Mouse (Mus musculus) liver, adult 2 months (tissue): ENCODE data around the gene Wfikkn2. TPM values are rescaled to one million over a fixed set of nuclear protein-coding genes. Genes with fewer than 3 reads are reported as not detected.

Experiments
- DNase-seq: peaks from one replicate; pipeline ENCODE4 v3.0.0-alpha.2; 2011; ENCODE audit warnings: low read depth, low spot score; ENCODE audit errors: extremely low read depth
- H3K27ac ChIP-seq: fragments of 200-500 bp; replicated peaks from 2 replicates; pipeline ENCODE4 v1.5.1; 2012; ENCODE audit warnings: low read depth, mild to moderate bottlenecking, control low read depth, inconsistent platforms, low read length; ENCODE audit not compliant: insufficient read depth
- H3K27me3 ChIP-seq: fragments of 200-500 bp; 2 replicates; pipeline ENCODE4 v1.6.1; 2012; ENCODE audit warnings: mild to moderate bottlenecking, moderate library complexity, low read length, inconsistent platforms; ENCODE audit not compliant: control insufficient read depth, insufficient read depth
- H3K36me3 ChIP-seq: fragments of 200-500 bp; 2 replicates; pipeline ENCODE4 v1.6.1; 2012; ENCODE audit warnings: low read length, inconsistent platforms; ENCODE audit not compliant: control insufficient read depth, insufficient read depth
- H3K4me1 ChIP-seq: fragments of 200-500 bp; 2 replicates; pipeline ENCODE4 v1.6.1; 2011; ENCODE audit warnings: low read length; ENCODE audit not compliant: control insufficient read depth, insufficient read depth
- H3K4me3 ChIP-seq: fragments of 200-500 bp; 2 replicates; pipeline ENCODE4 v1.5.1; 2011; ENCODE audit warnings: low read depth, mild to moderate bottlenecking, control low read depth, low read length, moderate library complexity; ENCODE audit not compliant: insufficient read depth
- H3K79me2 ChIP-seq: fragments of 200-500 bp; 2 replicates; pipeline ENCODE4 v1.6.1; 2012; ENCODE audit warnings: inconsistent platforms, mild to moderate bottlenecking, low read length, moderate library complexity; ENCODE audit not compliant: control insufficient read depth, insufficient read depth
- H3K9ac ChIP-seq: fragments of 200-500 bp; 2 replicates; pipeline ENCODE4 v1.6.1; 2012; ENCODE audit warnings: low read depth, mild to moderate bottlenecking, control low read depth, inconsistent platforms, low read length
- CTCF ChIP-seq: fragments of 200-500 bp; IDR thresholded peaks from 2 replicates; pipeline ENCODE4 v1.5.1; 2011; ENCODE audit warnings: low read depth, low read length, control low read depth
- POLR2A ChIP-seq: fragments of 200-500 bp; IDR thresholded peaks from 2 replicates; pipeline ENCODE4 v1.6.1; 2011; ENCODE audit warnings: low read length, control low read depth; ENCODE audit not compliant: insufficient read depth; ENCODE audit errors: extremely low read depth
- WGBS: fragments of 180-500 bp; shearing (Covaris S2); methylation state at CpG from one replicate; pipeline ENCODE4 v1.1.7; 2018; 5-methylcytosine and 5-hydroxymethylcytosine counted together
- polyA plus RNA-seq: library from polyadenylated mRNA; depleted of rRNA; stranded (reverse); fragments of >200 nt; gene quantifications from 2 replicates; pipeline ENCODE4 v1.2.3, GENCODE M21; 2012
- total RNA-seq: library from RNA; depleted of rRNA; stranded (reverse); fragments of >200 nt; gene quantifications from 2 replicates; pipeline ENCODE4 v1.2.3, GENCODE M21; 2014

The Wfikkn2 gene
- total and polyA plus RNA-seq, 2 experiments: under 0.01 to 0.04 TPM

DNA sequence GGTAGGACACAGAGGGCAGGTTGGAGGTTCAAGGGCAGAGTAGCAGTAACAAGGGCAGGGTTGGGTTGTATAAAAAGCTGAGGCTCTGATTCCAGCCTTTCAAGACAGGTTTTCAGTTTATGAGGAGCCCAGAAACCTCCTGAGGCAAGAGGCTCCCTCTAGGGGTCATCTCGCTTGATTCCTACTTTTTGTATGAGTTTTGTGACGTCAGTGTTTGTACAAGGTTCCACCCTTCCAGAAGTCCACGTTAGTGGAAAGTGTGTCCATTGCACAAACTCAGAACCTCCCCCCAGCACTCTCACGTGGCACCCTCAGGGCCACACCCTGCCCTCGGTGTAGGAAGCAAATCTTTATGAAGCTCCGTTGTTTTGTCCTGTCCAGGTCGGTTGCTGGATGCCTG, 19.8 kb downstream of the Wfikkn2 start:
- peak; percentile 28; the same call in 1 of the 2 replicates for TF ChIP-seq CTCF
- TF ChIP-seq POLR2A: no peak
- peak overlapping the region; percentile 30; the same call in 1 of the 2 replicates for H3K27ac ChIP-seq
- no peak overlapping the region for H3K4me3 ChIP-seq
- WGBS: 6% methylated on average over 7 of the region's 7 CpGs
- H3K9ac ChIP-seq: peak overlapping the region; percentile 42; the same call in 1 of the 2 replicates
- no peaks in the 10 kb centered on the region for H3K79me2 ChIP-seq
- H3K27me3 ChIP-seq: no peaks in the 10 kb centered on the region
- no peaks in the 10 kb centered on the region for H3K36me3 ChIP-seq
- peaks cover 4% of the 10 kb centered on the region for H3K4me1 ChIP-seq
- DNase-seq: peak; percentile 94

DNA sequence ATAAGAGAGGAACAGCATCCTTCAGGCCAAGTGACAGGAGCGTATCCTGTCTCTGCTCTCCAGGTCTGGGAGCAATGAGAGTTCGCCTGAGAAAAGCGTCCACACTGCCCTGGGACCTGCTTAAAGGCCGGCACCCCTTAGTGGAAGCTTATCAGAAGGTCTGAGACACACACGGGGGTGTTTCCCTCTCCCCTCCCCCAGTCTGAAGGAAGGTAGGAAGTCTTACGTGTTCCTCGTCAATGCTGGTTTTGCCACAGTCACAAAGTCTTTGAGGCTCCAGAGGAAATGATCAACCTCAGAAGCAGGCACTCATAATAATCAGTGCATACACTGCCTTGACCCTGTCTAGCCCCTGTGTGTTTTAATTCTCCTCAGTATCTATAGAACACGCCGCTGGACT, 22.3 kb downstream of the Wfikkn2 start:
- H3K27ac ChIP-seq: no peak overlapping the region
- no peak overlapping the region for H3K4me3 ChIP-seq
- DNase-seq: no peak
- peaks cover 4% of the 10 kb centered on the region for H3K4me1 ChIP-seq
- H3K9ac ChIP-seq: no peak overlapping the region
- TF ChIP-seq POLR2A: no peak
- TF ChIP-seq CTCF: no peak
- 74% methylated on average over 9 of the region's 9 CpGs for WGBS
- H3K79me2 ChIP-seq: no peaks in the 10 kb centered on the region
- no peaks in the 10 kb centered on the region for H3K36me3 ChIP-seq
- no peaks in the 10 kb centered on the region for H3K27me3 ChIP-seq

DNA sequence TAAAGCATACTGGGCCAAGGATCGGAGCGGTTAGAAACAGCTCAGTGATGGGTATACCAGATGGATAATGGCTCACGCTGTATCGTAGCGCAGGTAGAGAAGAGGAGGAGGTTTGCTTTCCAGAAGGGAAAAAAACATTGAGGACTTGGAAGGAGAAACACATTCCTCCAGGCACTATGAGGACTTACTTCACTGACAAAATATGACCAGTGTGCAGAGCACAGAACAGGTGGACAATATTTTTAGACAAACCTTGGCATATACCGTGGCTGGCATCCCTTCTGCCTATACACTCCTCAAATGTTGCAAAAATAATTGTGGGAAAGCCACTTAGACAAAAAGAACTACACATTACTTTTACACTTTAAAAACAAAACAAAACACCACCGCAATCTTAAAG, 24.5 kb downstream of the Wfikkn2 start:
- Histone ChIP-seq H3K79me2 (no peaks in the 10 kb centered on the region), H3K27ac (no peak overlapping the region), H3K4me3 (no peak overlapping the region), H3K9ac (no peak overlapping the region), H3K4me1 (peaks cover under 1% of the 10 kb centered on the region), H3K27me3 (no peaks in the 10 kb centered on the region), H3K36me3 (no peaks in the 10 kb centered on the region)
- DNase-seq: no peak
- 92% methylated on average over 7 of the region's 7 CpGs for WGBS
- no peak for TF ChIP-seq CTCF
- no peak for TF ChIP-seq POLR2A

DNA sequence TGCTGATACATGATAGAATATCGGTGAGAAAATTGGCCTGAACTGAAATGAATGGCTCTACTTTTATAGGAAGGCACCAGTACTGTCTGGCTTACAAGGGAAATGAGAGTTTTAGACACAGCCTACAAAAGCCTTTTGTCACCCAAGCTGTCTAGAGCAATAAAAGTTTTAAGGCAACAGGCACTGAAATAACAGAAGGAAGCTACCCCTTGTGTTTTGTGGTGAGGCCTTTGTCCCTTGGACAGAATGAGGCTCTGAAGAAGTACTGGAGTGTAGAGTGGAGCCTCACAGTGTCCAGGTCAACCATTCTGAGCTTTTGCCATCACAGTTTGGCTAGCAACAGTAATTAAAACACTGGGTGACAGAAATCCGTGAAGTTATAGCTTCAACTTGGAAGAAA, 29.6 kb downstream of the Wfikkn2 start:
- TF ChIP-seq CTCF: no peak
- no peak for TF ChIP-seq POLR2A
- Histone ChIP-seq H3K4me3 (no peak overlapping the region), H3K79me2 (peaks cover 18% of the 10 kb centered on the region), H3K27me3 (no peaks in the 10 kb centered on the region), H3K4me1 (peaks cover 8% of the 10 kb centered on the region; the same call in 1 of the 2 replicates), H3K36me3 (peaks cover 13% of the 10 kb centered on the region), H3K27ac (peak overlapping the region; percentile 12; the same call in 1 of the 2 replicates), H3K9ac (no peak overlapping the region)
- DNase-seq: peak; percentile 78
- WGBS: 13% methylated on average over 2 of the region's 2 CpGs

DNA sequence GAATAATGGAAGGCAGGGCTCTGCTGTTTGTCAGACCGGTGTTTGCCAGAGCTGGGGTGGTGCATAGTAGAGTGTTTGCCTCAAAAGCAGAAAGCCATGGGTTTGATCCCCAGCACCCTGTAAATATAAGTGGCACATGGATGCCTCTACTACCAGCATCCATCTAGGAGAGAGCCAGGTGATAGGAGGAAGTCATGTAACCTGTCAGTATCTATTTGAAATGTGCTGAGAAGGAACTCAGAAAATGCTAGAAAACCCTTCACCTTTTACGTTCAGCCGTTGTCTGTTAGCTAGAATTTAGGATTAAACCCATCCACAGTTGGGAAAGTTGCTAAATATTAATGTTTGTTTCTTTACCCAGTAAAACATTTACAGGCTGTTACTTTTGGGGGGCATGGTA, 30.2 kb downstream of the Wfikkn2 start:
- TF ChIP-seq POLR2A: no peak
- TF ChIP-seq CTCF: no peak
- Histone ChIP-seq H3K9ac (no peak overlapping the region), H3K36me3 (peaks cover 13% of the 10 kb centered on the region), H3K79me2 (peaks cover 18% of the 10 kb centered on the region), H3K27me3 (no peaks in the 10 kb centered on the region), H3K4me1 (peaks cover 8% of the 10 kb centered on the region; the same call in 1 of the 2 replicates), H3K27ac (no peak overlapping the region), H3K4me3 (no peak overlapping the region)
- DNase-seq: peak; percentile 55
- WGBS: 39% methylated on average over 3 of the region's 3 CpGs

DNA sequence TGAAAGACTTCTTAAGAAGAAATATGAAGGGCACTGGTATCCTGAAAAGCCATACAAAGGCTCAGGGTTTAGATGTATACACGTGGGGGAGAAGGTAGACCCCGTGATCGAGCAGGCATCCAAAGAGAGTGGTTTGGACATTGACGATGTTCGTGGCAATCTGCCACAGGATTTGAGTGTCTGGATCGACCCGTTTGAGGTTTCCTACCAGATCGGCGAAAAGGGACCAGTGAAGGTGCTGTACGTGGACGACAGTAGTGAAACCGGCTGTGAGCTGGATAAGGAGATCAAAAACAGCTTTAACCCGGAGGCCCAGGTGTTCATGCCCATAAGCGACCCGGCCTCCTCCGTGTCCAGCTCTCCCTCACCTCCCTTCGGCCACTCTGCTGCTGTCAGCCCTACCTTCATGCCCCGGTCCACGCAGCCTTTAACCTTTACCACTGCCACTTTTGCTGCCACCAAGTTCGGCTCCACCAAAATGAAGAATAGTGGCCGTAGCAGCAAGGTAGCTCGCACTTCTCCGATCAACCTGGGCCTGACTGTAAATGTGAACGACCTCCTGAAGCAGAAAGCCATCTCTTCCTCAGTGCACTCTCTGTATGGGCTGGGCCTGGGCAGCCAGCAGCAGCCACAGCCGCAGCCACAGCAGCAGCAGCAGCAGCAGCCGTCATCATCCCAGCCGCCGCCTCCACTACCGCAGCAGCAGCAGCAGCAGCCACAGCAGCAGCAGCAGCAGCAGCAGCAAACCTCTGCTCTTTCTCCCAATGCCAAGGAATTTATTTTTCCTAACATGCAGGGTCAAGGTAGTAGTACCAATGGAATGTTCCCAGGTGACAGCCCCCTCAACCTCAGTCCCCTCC, 31.8 kb downstream of the Wfikkn2 start:
- H3K9ac ChIP-seq: peak overlapping the region; percentile 90
- H3K79me2 ChIP-seq: peaks cover 18% of the 10 kb centered on the region
- 22% methylated on average over 29 of the region's 29 CpGs for WGBS
- peaks cover 8% of the 10 kb centered on the region; the same call in 1 of the 2 replicates for H3K4me1 ChIP-seq
- TF ChIP-seq CTCF (no peak), POLR2A (no peak)
- peaks cover 13% of the 10 kb centered on the region for H3K36me3 ChIP-seq
- DNase-seq: peak; percentile 70
- H3K27ac ChIP-seq: peak overlapping the region; percentile 56
- peak overlapping the region; percentile 76 for H3K4me3 ChIP-seq
- H3K27me3 ChIP-seq: no peaks in the 10 kb centered on the region
